Mouse (Mus musculus) liver, embryonic 13.5 days (tissue): ENCODE measurements around the gene Zpld1. TPM values are rescaled to one million over a fixed set of nuclear protein-coding genes. Genes with fewer than 3 reads are reported as not detected.

ENCODE experiments used
- ATAC-seq: fragments of 200-750 bp; cut with Nextera tagmentation; 2 replicates; pipeline ENCODE4 v1.8.0; 2017; ENCODE audit warnings: low read depth, mild to moderate bottlenecking, moderate number of reproducible peaks, moderate library complexity
- DNase-seq: peaks from one replicate; pipeline ENCODE4 v3.0.0; 2022
- H3K27ac ChIP-seq: fragments of 300-500 bp; sonication (generic); 2 replicates; pipeline ENCODE4 v1.5.1; 2015; ENCODE audit warnings: moderate library complexity, mild to moderate bottlenecking, inconsistent platforms
- H3K27me3 ChIP-seq: fragments of 300-500 bp; sonication (generic); 2 replicates; pipeline ENCODE4 v1.6.1; 2015; ENCODE audit warnings: mild to moderate bottlenecking, inconsistent platforms
- H3K36me3 ChIP-seq: fragments of 300-500 bp; sonication (generic); 2 replicates; pipeline ENCODE4 v1.6.1; 2015; ENCODE audit warnings: mild to moderate bottlenecking, inconsistent platforms
- H3K4me1 ChIP-seq: fragments of 300-500 bp; sonication (generic); replicated peaks from 2 replicates; pipeline ENCODE4 v1.6.1; 2015; ENCODE audit warnings: inconsistent platforms
- H3K4me2 ChIP-seq: fragments of 300-500 bp; sonication (generic); 2 replicates; pipeline ENCODE4 v1.6.1; 2015; ENCODE audit warnings: inconsistent platforms, mild to moderate bottlenecking, moderate library complexity
- H3K4me3 ChIP-seq: fragments of 300-500 bp; sonication (generic); replicated peaks from 2 replicates; pipeline ENCODE4 v1.5.1; 2015; ENCODE audit warnings: mild to moderate bottlenecking, inconsistent platforms
- H3K9ac ChIP-seq: fragments of 300-500 bp; sonication (generic); 2 replicates; pipeline ENCODE4 v1.6.1; 2015; ENCODE audit warnings: mild to moderate bottlenecking, inconsistent platforms
- H3K9me3 ChIP-seq: fragments of 300-500 bp; sonication (generic); replicated peaks from 2 replicates; pipeline ENCODE4 v1.6.1; 2016; ENCODE audit warnings: inconsistent platforms
- WGBS: fragments of 180-500 bp; shearing (Covaris S2); methylation state at CpG from one replicate; pipeline ENCODE4 v1.1.7; 2015; ENCODE audit not compliant: insufficient replicate concordance; 5-methylcytosine and 5-hydroxymethylcytosine counted together
- polyA plus RNA-seq: library from polyadenylated mRNA; unstranded; fragments of >200 nt; fragmentation: Nextera tagmentation; extraction: Ambion mirVana; gene quantifications from 2 replicates; pipeline ENCODE4 v1.2.1, GENCODE M21; 2015

Zpld1 gene
- polyA plus RNA-seq = not detected in 2 replicates

- Histone ChIP-seq H3K4me1 (no peaks in the 10 kb centered on the region), H3K27me3 (no peaks in the 10 kb centered on the region), H3K36me3 (no peaks in the 10 kb centered on the region), H3K4me2 (no peak within 1 kb of the TSS), H3K9ac (no peak within 1 kb of the TSS), H3K27ac (no peak within 1 kb of the TSS), H3K4me3 (no peak within 1 kb of the TSS), H3K9me3 (no peaks in the 10 kb centered on the region)
- 84% methylated on average over 2 of the region's 2 CpGs for WGBS
- no peak for DNase-seq
- ATAC-seq = no peak
Observed at GRCm38 (mm10) chr16:55297886-55298285, at the start of gene Zpld1. Gene Zpld1 (minus strand): TSS chr16:55297986.

GRCm38 (mm10) chr16:55345644-55346043 is 47.9 kb upstream of the Zpld1 start:
- no peak for ATAC-seq
- no peak overlapping the region for H3K4me2 ChIP-seq
- H3K9ac ChIP-seq = no peak overlapping the region
- no peaks in the 10 kb centered on the region for H3K4me1 ChIP-seq
- no peaks in the 10 kb centered on the region for H3K9me3 ChIP-seq
- no peak for DNase-seq
- no peak overlapping the region for H3K4me3 ChIP-seq
- no peaks in the 10 kb centered on the region for H3K36me3 ChIP-seq
- 70% methylated on average over 3 of the region's 3 CpGs for WGBS
- H3K27me3 ChIP-seq = no peaks in the 10 kb centered on the region
- no peak overlapping the region for H3K27ac ChIP-seq

- 54% methylated on average over 8 of the region's 8 CpGs for WGBS
- H3K9ac ChIP-seq = no peak overlapping the region
- DNase-seq = no peak
- H3K4me3 ChIP-seq = no peak overlapping the region
- H3K9me3 ChIP-seq = no peaks in the 10 kb centered on the region
- no peak for ATAC-seq
- no peaks in the 10 kb centered on the region for H3K4me1 ChIP-seq
- no peak overlapping the region for H3K27ac ChIP-seq
- no peak overlapping the region for H3K4me2 ChIP-seq
- H3K27me3 ChIP-seq = no peaks in the 10 kb centered on the region
- no peaks in the 10 kb centered on the region for H3K36me3 ChIP-seq
Observed at GRCm38 (mm10) chr16:55321542-55322514, 24.0 kb upstream of the Zpld1 start.

- no peak overlapping the region for H3K9ac ChIP-seq
- H3K4me3 ChIP-seq = no peak overlapping the region
- H3K36me3 ChIP-seq = no peaks in the 10 kb centered on the region
- H3K9me3 ChIP-seq = no peaks in the 10 kb centered on the region
- DNase-seq = no peak
- H3K4me2 ChIP-seq = no peak overlapping the region
- H3K4me1 ChIP-seq = no peaks in the 10 kb centered on the region
- H3K27me3 ChIP-seq = no peaks in the 10 kb centered on the region
- ATAC-seq = no peak
- H3K27ac ChIP-seq = no peak overlapping the region
Observed at GRCm38 (mm10) chr16:55316996-55317395, 19.2 kb upstream of the Zpld1 start.

- DNase-seq (no peak), ATAC-seq (no peak)
- Histone ChIP-seq H3K9me3 (no peaks in the 10 kb centered on the region), H3K4me1 (no peaks in the 10 kb centered on the region), H3K4me2 (no peak overlapping the region), H3K9ac (no peak overlapping the region), H3K36me3 (no peaks in the 10 kb centered on the region), H3K27ac (no peak overlapping the region), H3K27me3 (no peaks in the 10 kb centered on the region), H3K4me3 (no peak overlapping the region)
- WGBS = 49% methylated on average over 3 of the region's 3 CpGs
Observed at GRCm38 (mm10) chr16:55312106-55312505, 14.3 kb upstream of the Zpld1 start.

GRCm38 (mm10) chr16:55282696-55283095 is 15.1 kb downstream of the Zpld1 start:
- no peak overlapping the region for H3K27ac ChIP-seq
- WGBS = 51% methylated on average over 2 of the region's 2 CpGs

GRCm38 (mm10) chr16:55277447-55277846 is 20.3 kb downstream of the Zpld1 start:
- Histone ChIP-seq H3K36me3 (no peaks in the 10 kb centered on the region), H3K9ac (no peak overlapping the region), H3K4me2 (no peak overlapping the region), H3K4me1 (no peaks in the 10 kb centered on the region), H3K27ac (no peak overlapping the region), H3K9me3 (no peaks in the 10 kb centered on the region), H3K27me3 (no peaks in the 10 kb centered on the region), H3K4me3 (no peak overlapping the region)
- ATAC-seq = no peak
- WGBS = 77% methylated on average over 3 of the region's 3 CpGs
- no peak for DNase-seq

More at GRCm38 (mm10) chr16:55282696-55283095, 15.1 kb downstream of the Zpld1 start:
- ATAC-seq = no peak
- Histone ChIP-seq H3K9me3 (no peaks in the 10 kb centered on the region), H3K4me1 (no peaks in the 10 kb centered on the region), H3K36me3 (no peaks in the 10 kb centered on the region), H3K27me3 (no peaks in the 10 kb centered on the region), H3K4me3 (no peak overlapping the region), H3K4me2 (no peak overlapping the region), H3K9ac (no peak overlapping the region)
- no peak for DNase-seq

- no peak for ATAC-seq
- Histone ChIP-seq H3K27ac (no peak overlapping the region), H3K9ac (no peak overlapping the region), H3K36me3 (no peaks in the 10 kb centered on the region), H3K27me3 (no peaks in the 10 kb centered on the region), H3K4me3 (no peak overlapping the region), H3K4me2 (no peak overlapping the region), H3K9me3 (no peaks in the 10 kb centered on the region), H3K4me1 (no peaks in the 10 kb centered on the region)
- 50% methylated on average over 4 of the region's 4 CpGs for WGBS
- DNase-seq = no peak
Observed at GRCm38 (mm10) chr16:55265281-55265680, 32.5 kb downstream of the Zpld1 start.

GRCm38 (mm10) chr16:55260862-55261574 is 36.8 kb downstream of the Zpld1 start:
- Histone ChIP-seq H3K27me3 (no peaks in the 10 kb centered on the region), H3K4me1 (no peaks in the 10 kb centered on the region), H3K36me3 (no peaks in the 10 kb centered on the region), H3K27ac (no peak overlapping the region), H3K9me3 (no peaks in the 10 kb centered on the region), H3K9ac (no peak overlapping the region), H3K4me3 (no peak overlapping the region), H3K4me2 (no peak overlapping the region)
- ATAC-seq (no peak), DNase-seq (no peak)
- 50% methylated on average over 7 of the region's 7 CpGs for WGBS

- no peaks in the 10 kb centered on the region for H3K36me3 ChIP-seq
- WGBS = 64% methylated on average over 6 of the region's 6 CpGs
- no peak for ATAC-seq
- H3K27me3 ChIP-seq = no peaks in the 10 kb centered on the region
- H3K27ac ChIP-seq = no peak overlapping the region
- H3K4me1 ChIP-seq = no peaks in the 10 kb centered on the region
- H3K4me3 ChIP-seq = no peak overlapping the region
- H3K9me3 ChIP-seq = no peaks in the 10 kb centered on the region
- no peak overlapping the region for H3K4me2 ChIP-seq
- no peak overlapping the region for H3K9ac ChIP-seq
- DNase-seq = no peak
Observed at GRCm38 (mm10) chr16:55259719-55260118, 38.1 kb downstream of the Zpld1 start.

- no peak overlapping the region for H3K9ac ChIP-seq
- no peaks in the 10 kb centered on the region for H3K9me3 ChIP-seq
- no peak overlapping the region for H3K4me3 ChIP-seq
- H3K27me3 ChIP-seq = no peaks in the 10 kb centered on the region
- no peak overlapping the region for H3K4me2 ChIP-seq
- no peaks in the 10 kb centered on the region for H3K36me3 ChIP-seq
- no peaks in the 10 kb centered on the region for H3K4me1 ChIP-seq
- WGBS = 42% methylated on average over 2 of the region's 2 CpGs
- H3K27ac ChIP-seq = no peak overlapping the region
- DNase-seq (no peak), ATAC-seq (no peak)
Observed at GRCm38 (mm10) chr16:55240996-55241395, 56.8 kb downstream of the Zpld1 start.
